10 mouse cellular contexts compared by ENCODE assay signal in the genomic region with DNA sequence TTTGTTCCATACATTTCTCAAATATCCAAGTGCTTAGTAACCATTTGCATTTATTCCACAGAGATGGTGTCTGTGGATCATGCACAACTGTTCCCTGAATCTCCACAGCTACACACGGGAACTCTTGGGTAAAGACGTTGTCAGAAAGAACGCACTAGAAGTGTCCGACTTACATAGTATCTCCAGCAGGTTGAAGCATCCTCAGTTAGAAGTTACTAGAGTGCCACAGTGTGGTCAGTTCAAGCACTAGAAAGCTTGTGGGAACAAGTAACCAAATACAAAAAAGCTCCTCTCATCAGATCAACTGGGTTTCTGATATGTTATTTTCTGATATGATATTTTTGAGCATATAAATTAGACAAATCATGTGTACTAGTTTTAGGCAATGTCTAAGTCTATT.
A peak's percentile ranks its signal among the peaks of the same experiment; 100 is the strongest.
DNase-seq lines count a peak whose midpoint lies in the region; ATAC-seq and TF ChIP-seq lines count a peak whose summit lies in the region.
"Had no signal": no experiment of that assay in that cellular context is flagged by ENCODE, and none has a peak within 500 bp of the region (broad histone marks: within the 10 kb centered on the region; RNA-seq: fewer than 3 reads in every experiment).

No protein-coding gene starts in this region.

- peak; percentile 75 for TF ChIP-seq CTCF in hindbrain, postnatal 0 days (IDR thresholded peaks at IDR 0.05; ENCODE audit: low read depth)

- no peak overlapping the region for H3K4me3 ChIP-seq in hindbrain, postnatal 0 days (ENCODE audit: low read length)
- H3K4me3 ChIP-seq in hindbrain, embryonic 10.5 days: no peak overlapping the region
- H3K4me3 ChIP-seq: midbrain, embryonic 12.5 days had no signal

- DNase-seq in hindbrain, postnatal 0 days (ENCODE audit: low spot score): peak; percentile 81
- DNase-seq in hindbrain, embryonic 10.5 days (ENCODE audit: low spot score): no peak
- peak; percentile 42 to 58 for DNase-seq in right cerebral cortex, adult 2 months (ENCODE audit: low spot score in 2 of 2)
- DNase-seq in right cerebral cortex, postnatal 36 days (ENCODE audit: low spot score in 2 of 2): no peak
- peak; percentile 12 to 68 for DNase-seq in frontal cortex, postnatal 36 days (ENCODE audit: low spot score in 2 of 2)
- no peak for DNase-seq in B cell, adult 2 months
- DNase-seq in gastrocnemius, postnatal 25 days: no peak
- DNase-seq: thymus, postnatal 4 days had no signal

- no peak overlapping the region for H3K27ac ChIP-seq in hindbrain, postnatal 0 days
- H3K27ac ChIP-seq in hindbrain, embryonic 10.5 days: no peak overlapping the region
- H3K27ac ChIP-seq: midbrain, embryonic 12.5 days had no signal

- H3K9me3 ChIP-seq in hindbrain, postnatal 0 days (ENCODE audit: low read length): no peaks in the 10 kb centered on the region
- H3K9me3 ChIP-seq in hindbrain, embryonic 10.5 days: no peaks in the 10 kb centered on the region
- H3K9me3 ChIP-seq: midbrain, embryonic 12.5 days had no signal

- ATAC-seq in hindbrain, postnatal 0 days: 0 out of 2 replicates have a peak, but pooled peaks have one; percentile 67
- ATAC-seq: Patski had no signal

- WGBS in hindbrain, postnatal 0 days: 41% methylated on average over 4 of the region's 4 CpGs
- WGBS in hindbrain, embryonic 10.5 days: 75% methylated on average over 4 of the region's 4 CpGs

- H3K27me3 ChIP-seq in hindbrain, postnatal 0 days (ENCODE audit: insufficient read depth, low read length): no peaks in the 10 kb centered on the region
- H3K27me3 ChIP-seq in hindbrain, embryonic 10.5 days (ENCODE audit: insufficient read depth, poor library complexity, severe bottlenecking): no peaks in the 10 kb centered on the region
- H3K27me3 ChIP-seq: midbrain, embryonic 12.5 days; Patski had no signal

- H3K36me3 ChIP-seq in hindbrain, postnatal 0 days (ENCODE audit: insufficient read depth, low read length): no peaks in the 10 kb centered on the region
- H3K36me3 ChIP-seq in hindbrain, embryonic 10.5 days: no peaks in the 10 kb centered on the region
- H3K36me3 ChIP-seq: midbrain, embryonic 12.5 days had no signal

- H3K9ac ChIP-seq in hindbrain, postnatal 0 days (replicated peaks; ENCODE audit: low read length): no peak overlapping the region
- H3K9ac ChIP-seq: midbrain, embryonic 12.5 days had no signal

- no peak overlapping the region for H3K4me2 ChIP-seq in hindbrain, postnatal 0 days (ENCODE audit: low read depth, low read length)
- H3K4me2 ChIP-seq: midbrain, embryonic 12.5 days had no signal

- no peaks in the 10 kb centered on the region for H3K4me1 ChIP-seq in hindbrain, postnatal 0 days (ENCODE audit: insufficient read depth, low read length)
- no peaks in the 10 kb centered on the region for H3K4me1 ChIP-seq in hindbrain, embryonic 10.5 days (replicated peaks)
- H3K4me1 ChIP-seq: midbrain, embryonic 12.5 days had no signal

Comparison
In these comparisons a context has a peak if more than half of its experiments do, and no peak if none do; other contexts are left out.
1. DNase-seq: peak in hindbrain, postnatal 0 days (single experiment), right cerebral cortex, adult 2 months (2 of 2) and frontal cortex, postnatal 36 days (2 of 2); none in hindbrain, embryonic 10.5 days (single experiment), right cerebral cortex, postnatal 36 days (0 of 2), B cell, adult 2 months (0 of 2) and gastrocnemius, postnatal 25 days (single experiment).